Mouse (Mus musculus) common myeloid progenitor, adult 5-6 weeks (primary cell): Measurements from ENCODE around the gene Hist1h2aa. TPM values are rescaled to one million over a fixed set of nuclear protein-coding genes. Genes with fewer than 3 reads are reported as not detected.

ENCODE experiments used
- ATAC-seq: replicated peaks from 2 replicates; pipeline ENCODE4 v1.8.0; 2016; ENCODE audit warnings: low read depth, mild to moderate bottlenecking, moderate TSS enrichment, inconsistent platforms; ENCODE audit not compliant: poor library complexity, severe bottlenecking
- total RNA-seq: library from RNA; stranded (forward); fragments of 200-1000, 187-1606 nt; gene quantifications from 2 replicates; pipeline ENCODE4 v1.2.3, GENCODE M21; 2017

Hist1h2aa gene
- total RNA-seq, 1 experiment from 2014 or later = not detected

- no peak for ATAC-seq
Measured at GRCm38 (mm10) chr13:23940291-23940690, 6.0 kb downstream of the Hist1h2aa start.

GRCm38 (mm10) chr13:23942861-23943260, 8.6 kb downstream of the Hist1h2aa start:
- no peak for ATAC-seq

GRCm38 (mm10) chr13:23946254-23946653, 12.0 kb downstream of the Hist1h2aa start:
- no peak for ATAC-seq

- ATAC-seq = no peak
Measured at GRCm38 (mm10) chr13:23949484-23950246, 15.4 kb downstream of the Hist1h2aa start.

DNA sequence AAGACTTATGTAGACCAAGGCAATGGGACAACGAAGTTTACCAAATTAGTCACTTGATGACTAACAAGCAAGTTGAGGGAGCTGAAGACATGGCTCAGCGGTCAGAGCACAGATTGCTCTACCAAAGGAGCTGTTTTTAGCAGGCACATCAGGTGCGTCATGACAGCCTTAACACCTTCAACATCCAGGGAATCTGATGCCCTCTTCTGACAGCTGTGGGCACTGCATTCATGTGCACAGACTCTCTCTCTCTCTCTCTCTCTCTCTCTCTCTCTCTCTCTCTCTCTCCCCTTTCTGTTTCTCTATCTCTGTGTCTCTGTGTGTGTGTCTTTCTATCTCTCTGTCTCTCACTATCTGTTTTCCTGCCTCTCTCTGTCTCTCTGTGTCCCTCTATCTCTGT, 16.7 kb downstream of the Hist1h2aa start:
- 0 out of 2 replicates have a peak, but pooled peaks have one; percentile 39 for ATAC-seq

- ATAC-seq = no peak
Measured at GRCm38 (mm10) chr13:23959776-23960175, 25.5 kb downstream of the Hist1h2aa start.

- no peak for ATAC-seq
Measured at GRCm38 (mm10) chr13:23964909-23965308, 30.6 kb downstream of the Hist1h2aa start.

- ATAC-seq = no peak
Measured at GRCm38 (mm10) chr13:23971870-23972269, 37.6 kb downstream of the Hist1h2aa start.

DNA sequence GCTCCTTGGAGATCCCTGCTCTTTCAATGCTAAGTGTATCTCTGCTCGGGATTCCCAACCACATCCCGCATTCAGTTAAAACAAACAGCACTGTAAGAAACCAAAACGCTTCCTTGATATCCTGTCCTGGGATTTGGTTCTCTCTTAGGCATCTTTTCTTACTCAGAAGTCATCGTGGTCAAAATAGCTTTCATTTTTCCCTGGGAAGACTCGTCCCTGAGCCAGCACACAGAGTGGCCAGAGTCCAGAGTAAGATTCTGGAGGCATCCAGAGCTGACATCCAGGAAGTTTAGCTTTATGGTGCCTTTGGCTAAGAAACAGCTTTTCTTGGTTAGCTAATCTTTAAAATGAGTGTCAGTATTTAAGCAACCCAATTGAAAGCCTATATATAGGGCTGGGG, 38.0 kb downstream of the Hist1h2aa start:
- ATAC-seq = no peak

Other genes with a start within 250 kb of the Hist1h2aa start
- 0.55 and 3.1 TPM in 2 replicates for gene Hist1h1t, start 238.6 kb upstream of the Hist1h2aa start, total RNA-seq
- 434 and 555 TPM in 2 replicates for gene Hist1h4c, start 236.0 kb upstream of the Hist1h2aa start, total RNA-seq
- 3.6 and 4.3 TPM in 2 replicates for gene Hfe, start 223.6 kb upstream of the Hist1h2aa start, total RNA-seq
- gene Hist1h1c, start 195.7 kb upstream of the Hist1h2aa start, total RNA-seq = 753 and 796 TPM in 2 replicates
- gene Hist1h3c, start 188.9 kb upstream of the Hist1h2aa start, total RNA-seq = 801 and 823 TPM in 2 replicates
- 2,989 and 3,536 TPM in 2 replicates for gene Hist1h2bb, start 187.7 kb upstream of the Hist1h2aa start, total RNA-seq
- gene Hist1h2ab, start 183.3 kb upstream of the Hist1h2aa start, total RNA-seq = 2,765 and 2,805 TPM in 2 replicates
- 689 and 718 TPM in 2 replicates for gene Hist1h3b, start 182.2 kb upstream of the Hist1h2aa start, total RNA-seq
- 676 and 902 TPM in 2 replicates for gene Hist1h4b, start 177.4 kb upstream of the Hist1h2aa start, total RNA-seq
- 597 and 703 TPM in 2 replicates for gene Hist1h4a, start 173.2 kb upstream of the Hist1h2aa start, total RNA-seq
- 599 and 655 TPM in 2 replicates for gene Hist1h3a, start 172.1 kb upstream of the Hist1h2aa start, total RNA-seq
- gene Hist1h1a, start 170.8 kb upstream of the Hist1h2aa start, total RNA-seq = 2,071 and 2,536 TPM in 2 replicates
- not detected in 2 replicates for gene Trim38, start 164.5 kb upstream of the Hist1h2aa start, total RNA-seq
- not detected in 2 replicates for gene Slc17a2, start 127.5 kb upstream of the Hist1h2aa start, total RNA-seq
- gene Slc17a3, start 95.0 kb upstream of the Hist1h2aa start, total RNA-seq = not detected in 2 replicates
- gene Slc17a1, start 66.7 kb upstream of the Hist1h2aa start, total RNA-seq = not detected in 2 replicates
- gene Slc17a4, start 19.5 kb upstream of the Hist1h2aa start, total RNA-seq = 0.46 TPM in 1 of 2 replicates, not detected in the other
- not detected in 2 replicates for gene Hist1h2ba, start 306 bp upstream of the Hist1h2aa start, total RNA-seq
- gene Scgn, start 56.8 kb downstream of the Hist1h2aa start, total RNA-seq = not detected in 2 replicates